ENCODE assay signal across 8 mouse cellular contexts in genomic region chr13:22026058-22027031, GRCm38 (mm10). TPM values are rescaled to one million over a fixed set of nuclear protein-coding genes. Genes with fewer than 3 reads are reported as not detected.
A peak's percentile ranks its signal among the peaks of the same experiment; 100 is the strongest.
DNase-seq lines count a peak whose midpoint lies in the region; ATAC-seq and TF ChIP-seq lines count a peak whose summit lies in the region.

No protein-coding gene starts in this region.

- H3K9me3 ChIP-seq in erythroblast, embryonic 14.5 days (ENCODE audit: control insufficient read depth, low read length) = no peaks in the 10 kb centered on the region
- H3K9me3 ChIP-seq in heart, embryonic 12.5 days (replicated peaks) = no peaks in the 10 kb centered on the region
- H3K9me3 ChIP-seq in kidney, embryonic 16.5 days (ENCODE audit: low read length) = no peaks in the 10 kb centered on the region
- no peaks in the 10 kb centered on the region for H3K9me3 ChIP-seq in midbrain, postnatal 0 days (ENCODE audit: low read length)

- peak overlapping the region; percentile 78 for H3K4me2 ChIP-seq in heart, embryonic 12.5 days
- peak overlapping the region; percentile 52 for H3K4me2 ChIP-seq in kidney, embryonic 16.5 days (replicated peaks; ENCODE audit: low read depth, low read length)
- peak overlapping the region; percentile 64 for H3K4me2 ChIP-seq in midbrain, postnatal 0 days (ENCODE audit: low read depth, low read length, poor library complexity, severe bottlenecking)

- H3K4me1 ChIP-seq in bone marrow, adult 2 months (ENCODE audit: control insufficient read depth, insufficient read depth, low read length) = no peaks in the 10 kb centered on the region; the same call in 1 of the 2 replicates
- peaks cover 51% of the 10 kb centered on the region for H3K4me1 ChIP-seq in erythroblast, embryonic 14.5 days (ENCODE audit: control insufficient read depth)
- H3K4me1 ChIP-seq in heart, embryonic 12.5 days (replicated peaks) = no peaks in the 10 kb centered on the region
- peaks cover 6% of the 10 kb centered on the region; the same call in 1 of the 2 replicates for H3K4me1 ChIP-seq in kidney, embryonic 16.5 days (ENCODE audit: insufficient read depth, low read length)
- no peaks in the 10 kb centered on the region for H3K4me1 ChIP-seq in midbrain, postnatal 0 days (ENCODE audit: insufficient read depth, low read length)

- H3K36me3 ChIP-seq in erythroblast, embryonic 14.5 days (ENCODE audit: control insufficient read depth) = peaks cover 2% of the 10 kb centered on the region; the same call in 1 of the 2 replicates
- no peaks in the 10 kb centered on the region for H3K36me3 ChIP-seq in heart, embryonic 12.5 days
- H3K36me3 ChIP-seq in kidney, embryonic 16.5 days (ENCODE audit: insufficient read depth, low read length) = no peaks in the 10 kb centered on the region
- no peaks in the 10 kb centered on the region for H3K36me3 ChIP-seq in midbrain, postnatal 0 days (ENCODE audit: insufficient read depth, low read length)
- H3K36me3 ChIP-seq in splenic B cell, adult 2 months (ENCODE audit: control insufficient read depth, insufficient read depth, low read length, poor library complexity, severe bottlenecking) = no peaks in the 10 kb centered on the region

- no peak for TF ChIP-seq CTCF in bone marrow, adult 2 months (IDR thresholded peaks at IDR 0.05; ENCODE audit: control insufficient read depth, insufficient read depth, low read length)
- TF ChIP-seq CTCF in midbrain, postnatal 0 days (IDR thresholded peaks at IDR 0.05) = 0 out of 2 replicates have a peak, but pooled peaks have one; percentile 8

- peak; percentile 92 for DNase-seq in B cell, adult 2 months
- peak; percentile 91 for DNase-seq in liver
- DNase-seq in midbrain, postnatal 0 days (ENCODE audit: low spot score) = peak; percentile 94
- peak; percentile 91 for DNase-seq in splenic B cell, adult 2 months (ENCODE audit: low read depth, low spot score)

- H3K4me3 ChIP-seq in bone marrow, adult 2 months (replicated peaks; ENCODE audit: control insufficient read depth, low read depth, low read length) = peak overlapping the region; percentile 50
- H3K4me3 ChIP-seq in erythroblast, embryonic 14.5 days (replicated peaks) = peak overlapping the region; percentile 64
- peak overlapping the region; percentile 66 for H3K4me3 ChIP-seq in heart, embryonic 12.5 days
- H3K4me3 ChIP-seq in kidney, embryonic 16.5 days (ENCODE audit: low read length) = peak overlapping the region; percentile 56
- H3K4me3 ChIP-seq in midbrain, postnatal 0 days (ENCODE audit: low read depth, low read length) = peak overlapping the region; percentile 41

- peak overlapping the region; percentile 71 for H3K9ac ChIP-seq in heart, embryonic 12.5 days
- peak overlapping the region; percentile 43 for H3K9ac ChIP-seq in kidney, embryonic 16.5 days (replicated peaks; ENCODE audit: low read length)
- peak overlapping the region; percentile 50 for H3K9ac ChIP-seq in midbrain, postnatal 0 days (replicated peaks; ENCODE audit: low read length, poor library complexity, severe bottlenecking)

- no peaks in the 10 kb centered on the region for H3K27me3 ChIP-seq in erythroblast, embryonic 14.5 days (ENCODE audit: control insufficient read depth)
- H3K27me3 ChIP-seq in heart, embryonic 12.5 days (replicated peaks) = no peaks in the 10 kb centered on the region
- no peaks in the 10 kb centered on the region for H3K27me3 ChIP-seq in kidney, embryonic 16.5 days (ENCODE audit: insufficient read depth, low read length)
- no peaks in the 10 kb centered on the region for H3K27me3 ChIP-seq in midbrain, postnatal 0 days (ENCODE audit: insufficient read depth, low read length)
- no peaks in the 10 kb centered on the region for H3K27me3 ChIP-seq in splenic B cell, adult 2 months (ENCODE audit: control insufficient read depth, insufficient read depth, low read length, poor library complexity, severe bottlenecking)

- no peak overlapping the region for H3K27ac ChIP-seq in bone marrow, adult 2 months (ENCODE audit: control insufficient read depth, insufficient read depth, low read depth, low read length, poor library complexity)
- H3K27ac ChIP-seq in heart, embryonic 12.5 days (ENCODE audit: poor library complexity, severe bottlenecking) = no peak overlapping the region
- H3K27ac ChIP-seq in kidney, embryonic 16.5 days (ENCODE audit: low read length) = no peak overlapping the region
- H3K27ac ChIP-seq in midbrain, postnatal 0 days (ENCODE audit: low read depth, low read length) = peak overlapping the region; percentile 51

- TF ChIP-seq POLR2A in bone marrow, adult 2 months (IDR thresholded peaks at IDR 0.05; ENCODE audit: borderline replicate concordance, control insufficient read depth, low read depth, low read length) = no peak

- no peak; the same call in 1 of the 2 replicates for ATAC-seq in heart, embryonic 12.5 days (ENCODE audit: insufficient number of reproducible peaks, low FRiP score)
- ATAC-seq in kidney, embryonic 16.5 days (ENCODE audit: low FRiP score, low TSS enrichment) = peak; percentile 68; the same call in 1 of the 2 replicates
- peak; percentile 81 for ATAC-seq in midbrain, postnatal 0 days (ENCODE audit: low FRiP score)

- 2% methylated on average over 35 of the region's 35 CpGs for WGBS in bone marrow, adult 2 months
- 2% methylated on average over 35 of the region's 35 CpGs for WGBS in heart, embryonic 12.5 days
- WGBS in kidney, embryonic 16.5 days = 1% methylated on average over 35 of the region's 35 CpGs
- 1% methylated on average over 35 of the region's 35 CpGs for WGBS in midbrain, postnatal 0 days

RNA-seq across cellular contexts. Expression of gene Hist1h2ah, which starts 9.0 kb away (rescaled TPM):
- polyA plus RNA-seq in bone marrow, adult 2 months (2011; ENCODE audit: insufficient read depth, insufficient read length, low replicate concordance, missing spikeins) = 31.8 and 40.4 TPM in 2 replicates
- 105 and 181 TPM in 2 replicates for polyA plus RNA-seq in erythroblast, embryonic 14.5 days (2012)
- 3.7 and 5.0 TPM in 2 replicates for polyA plus RNA-seq in heart, embryonic 12.5 days (2016; fragmentation: Nextera tagmentation; extraction: Ambion mirVana)
- polyA plus RNA-seq in kidney, embryonic 16.5 days (2015; fragmentation: Nextera tagmentation; extraction: Ambion mirVana) = 7.8 and 9.2 TPM in 2 replicates
- total RNA-seq in midbrain, postnatal 0 days (2014; rRNA removed) = 4.5 and 62.6 TPM in 2 replicates
- polyA plus RNA-seq in midbrain, postnatal 0 days (2015; fragmentation: Nextera tagmentation; extraction: Ambion mirVana) = 6.9 TPM in 1 of 2 replicates, not detected in the other

RNA-seq across cellular contexts. Expression of gene Hist1h2bk, which starts 9.3 kb away (rescaled TPM):
- polyA plus RNA-seq in bone marrow, adult 2 months (2011; ENCODE audit: insufficient read depth, insufficient read length, low replicate concordance, missing spikeins) = 109 and 137 TPM in 2 replicates
- 6.1 and 13.9 TPM in 2 replicates for polyA plus RNA-seq in erythroblast, embryonic 14.5 days (2012)
- polyA plus RNA-seq in heart, embryonic 12.5 days (2016; fragmentation: Nextera tagmentation; extraction: Ambion mirVana) = 2.3 and 3.6 TPM in 2 replicates
- polyA plus RNA-seq in kidney, embryonic 16.5 days (2015; fragmentation: Nextera tagmentation; extraction: Ambion mirVana) = 3.8 and 8.2 TPM in 2 replicates
- total RNA-seq in midbrain, postnatal 0 days (2014; rRNA removed) = 112 and 321 TPM in 2 replicates
- polyA plus RNA-seq in midbrain, postnatal 0 days (2015; fragmentation: Nextera tagmentation; extraction: Ambion mirVana) = not detected in 2 replicates

RNA-seq across cellular contexts. Expression of gene Hist1h4i, which starts 14.8 kb away (rescaled TPM):
- polyA plus RNA-seq in bone marrow, adult 2 months (2011; ENCODE audit: insufficient read depth, insufficient read length, low replicate concordance, missing spikeins) = 144 and 216 TPM in 2 replicates
- 24.7 and 42.0 TPM in 2 replicates for polyA plus RNA-seq in erythroblast, embryonic 14.5 days (2012)
- 10.4 and 12.2 TPM in 2 replicates for polyA plus RNA-seq in heart, embryonic 12.5 days (2016; fragmentation: Nextera tagmentation; extraction: Ambion mirVana)
- 29.5 and 30.5 TPM in 2 replicates for polyA plus RNA-seq in kidney, embryonic 16.5 days (2015; fragmentation: Nextera tagmentation; extraction: Ambion mirVana)
- total RNA-seq in midbrain, postnatal 0 days (2014; rRNA removed) = 10.0 and 19.2 TPM in 2 replicates
- 2.2 and 2.5 TPM in 2 replicates for polyA plus RNA-seq in midbrain, postnatal 0 days (2015; fragmentation: Nextera tagmentation; extraction: Ambion mirVana)

RNA-seq across cellular contexts. Expression of gene Hist1h2ag, which starts 16.4 kb away (rescaled TPM):
- polyA plus RNA-seq in bone marrow, adult 2 months (2011; ENCODE audit: insufficient read depth, insufficient read length, low replicate concordance, missing spikeins) = 11.7 and 42.0 TPM in 2 replicates
- polyA plus RNA-seq in erythroblast, embryonic 14.5 days (2012) = 9.1 and 21.8 TPM in 2 replicates
- 11.6 and 14.5 TPM in 2 replicates for polyA plus RNA-seq in heart, embryonic 12.5 days (2016; fragmentation: Nextera tagmentation; extraction: Ambion mirVana)
- polyA plus RNA-seq in kidney, embryonic 16.5 days (2015; fragmentation: Nextera tagmentation; extraction: Ambion mirVana) = 49.8 and 53.1 TPM in 2 replicates
- 84.2 and 252 TPM in 2 replicates for total RNA-seq in midbrain, postnatal 0 days (2014; rRNA removed)
- 2.5 TPM in 1 of 2 replicates, not detected in the other for polyA plus RNA-seq in midbrain, postnatal 0 days (2015; fragmentation: Nextera tagmentation; extraction: Ambion mirVana)

RNA-seq across cellular contexts. Expression of gene Hist1h2bj, which starts 16.7 kb away (rescaled TPM):
- 40.5 and 87.9 TPM in 2 replicates for polyA plus RNA-seq in bone marrow, adult 2 months (2011; ENCODE audit: insufficient read depth, insufficient read length, low replicate concordance, missing spikeins)
- 17.0 and 19.6 TPM in 2 replicates for polyA plus RNA-seq in erythroblast, embryonic 14.5 days (2012)
- 3.4 and 6.2 TPM in 2 replicates for polyA plus RNA-seq in heart, embryonic 12.5 days (2016; fragmentation: Nextera tagmentation; extraction: Ambion mirVana)
- polyA plus RNA-seq in kidney, embryonic 16.5 days (2015; fragmentation: Nextera tagmentation; extraction: Ambion mirVana) = 20.2 and 21.5 TPM in 2 replicates
- 161 and 335 TPM in 2 replicates for total RNA-seq in midbrain, postnatal 0 days (2014; rRNA removed)
- 2.7 and 3.2 TPM in 2 replicates for polyA plus RNA-seq in midbrain, postnatal 0 days (2015; fragmentation: Nextera tagmentation; extraction: Ambion mirVana)
